Mouse (Mus musculus): ENCODE data around the gene Cpne8. TPM values are rescaled to one million over a fixed set of nuclear protein-coding genes. Genes with fewer than 3 reads are reported as not detected.
"Not testable (repeated sequence)": the region's sequence is repeated elsewhere in the genome, so short reads cannot be mapped to it uniquely, and the experiment has no call there.

The Cpne8 gene
- polyA plus RNA-seq, 1 experiment from 2014 or later = 10.4 TPM

GRCm38 (mm10) chr15:90470561-90470960, 208.7 kb downstream of the Cpne8 start:
- ATAC-seq (ENCODE audit: low FRiP score); H3K9ac ChIP-seq (ENCODE audit: low read depth, low read length); DNase-seq (ENCODE audit: low spot score); H3K4me2 ChIP-seq (replicated peaks; ENCODE audit: low read depth, low read length); H3K36me3 ChIP-seq (ENCODE audit: control insufficient read depth, insufficient read depth, low read length); H3K27ac ChIP-seq (ENCODE audit: low read depth, low read length); H3K27me3 ChIP-seq (ENCODE audit: control insufficient read depth, insufficient read depth, low read length); H3K4me1 ChIP-seq (replicated peaks; ENCODE audit: control insufficient read depth, insufficient read depth, low read length); H3K9me3 ChIP-seq (ENCODE audit: control insufficient read depth, low read length); H3K4me3 ChIP-seq (ENCODE audit: low read depth, low read length): not testable (repeated sequence)

- Histone ChIP-seq H3K36me3 (ENCODE audit: control insufficient read depth, insufficient read depth, low read length) (no peaks in the 10 kb centered on the region), H3K4me2 (replicated peaks; ENCODE audit: low read depth, low read length) (no peak overlapping the region), H3K4me3 (ENCODE audit: low read depth, low read length) (no peak overlapping the region), H3K27ac (ENCODE audit: low read depth, low read length) (no peak overlapping the region), H3K9ac (ENCODE audit: low read depth, low read length) (no peak overlapping the region), H3K9me3 (ENCODE audit: control insufficient read depth, low read length) (no peaks in the 10 kb centered on the region), H3K4me1 (replicated peaks; ENCODE audit: control insufficient read depth, insufficient read depth, low read length) (no peaks in the 10 kb centered on the region), H3K27me3 (ENCODE audit: control insufficient read depth, insufficient read depth, low read length) (no peaks in the 10 kb centered on the region)
- DNase-seq (ENCODE audit: low spot score) = no peak
- ATAC-seq (ENCODE audit: low FRiP score) = no peak
- 90% methylated on average over 2 of the region's 2 CpGs for WGBS
Measured at GRCm38 (mm10) chr15:90463281-90463680, 216.0 kb downstream of the Cpne8 start.

GRCm38 (mm10) chr15:90446076-90446475, 233.2 kb downstream of the Cpne8 start:
- Histone ChIP-seq H3K4me2 (replicated peaks; ENCODE audit: low read depth, low read length) (no peak overlapping the region), H3K9me3 (ENCODE audit: control insufficient read depth, low read length) (no peaks in the 10 kb centered on the region), H3K27me3 (ENCODE audit: control insufficient read depth, insufficient read depth, low read length) (no peaks in the 10 kb centered on the region), H3K4me1 (replicated peaks; ENCODE audit: control insufficient read depth, insufficient read depth, low read length) (no peaks in the 10 kb centered on the region), H3K27ac (ENCODE audit: low read depth, low read length) (no peak overlapping the region), H3K9ac (ENCODE audit: low read depth, low read length) (no peak overlapping the region), H3K36me3 (ENCODE audit: control insufficient read depth, insufficient read depth, low read length) (no peaks in the 10 kb centered on the region), H3K4me3 (ENCODE audit: low read depth, low read length) (no peak overlapping the region)
- no peak for ATAC-seq (ENCODE audit: low FRiP score)
- 87% methylated on average over 1 of the region's 1 CpGs for WGBS
- no peak for DNase-seq (ENCODE audit: low spot score)

Data from hindbrain, embryonic 11.5 days (tissue).